Mouse (Mus musculus) midbrain, embryonic 11.5 days (tissue): Measurements from ENCODE around the gene Lman2l. TPM values are rescaled to one million over a fixed set of nuclear protein-coding genes. Genes with fewer than 3 reads are reported as not detected.

ENCODE experiments used
- ATAC-seq: fragments of 200-750 bp; cut with Nextera tagmentation; 2 replicates; pipeline ENCODE4 v1.8.0; 2017; ENCODE audit warnings: moderate TSS enrichment, moderate library complexity; ENCODE audit not compliant: low FRiP score
- DNase-seq: peaks from one replicate; pipeline ENCODE4 v3.0.0; 2015; ENCODE audit warnings: low spot score; ENCODE audit errors: missing footprints
- H3K27ac ChIP-seq: fragments of 300-500 bp; sonication (generic); 2 replicates; pipeline ENCODE4 v1.5.1; 2014; ENCODE audit warnings: low read depth, low read length
- H3K27me3 ChIP-seq: fragments of 300-500 bp; sonication (generic); 2 replicates; pipeline ENCODE4 v1.6.1; 2014; ENCODE audit warnings: mild to moderate bottlenecking, low read length, moderate library complexity, mixed read lengths; ENCODE audit not compliant: control insufficient read depth, insufficient read depth
- H3K36me3 ChIP-seq: fragments of 300-500 bp; sonication (generic); 2 replicates; pipeline ENCODE4 v1.6.1; 2014; ENCODE audit warnings: mild to moderate bottlenecking, low read length, moderate library complexity, mixed read lengths; ENCODE audit not compliant: control insufficient read depth, insufficient read depth
- H3K4me1 ChIP-seq: fragments of 300-500 bp; sonication (generic); 2 replicates; pipeline ENCODE4 v1.6.1; 2014; ENCODE audit warnings: low read length; ENCODE audit not compliant: control insufficient read depth, insufficient read depth
- H3K4me2 ChIP-seq: fragments of 300-500 bp; sonication (generic); 2 replicates; pipeline ENCODE4 v1.6.1; 2014; ENCODE audit warnings: mild to moderate bottlenecking, moderate library complexity
- H3K4me3 ChIP-seq: fragments of 300-500 bp; sonication (generic); 2 replicates; pipeline ENCODE4 v1.5.1; 2014; ENCODE audit warnings: low read depth, low read length
- H3K9ac ChIP-seq: fragments of 300-500 bp; sonication (generic); 2 replicates; pipeline ENCODE4 v1.6.1; 2014; ENCODE audit warnings: low read length
- H3K9me3 ChIP-seq: fragments of 300-500 bp; sonication (generic); 2 replicates; pipeline ENCODE4 v1.6.1; 2016; ENCODE audit warnings: low read length; ENCODE audit not compliant: control insufficient read depth
- WGBS: fragments of 180-500 bp; shearing (Covaris S2); extraction: QIAGEN DNeasy Blood & Tissue Kit; methylation state at CpG from one replicate; pipeline ENCODE4 v1.1.7; 2014; 5-methylcytosine and 5-hydroxymethylcytosine counted together
- polyA plus RNA-seq: library from polyadenylated mRNA; unstranded; fragments of >200 nt; fragmentation: Nextera tagmentation; extraction: Ambion mirVana; gene quantifications from 2 replicates; pipeline ENCODE4 v1.2.1, GENCODE M21; 2014

The Lman2l gene
- polyA plus RNA-seq, 1 experiment from 2014 or later, result 35.6 TPM

DNA sequence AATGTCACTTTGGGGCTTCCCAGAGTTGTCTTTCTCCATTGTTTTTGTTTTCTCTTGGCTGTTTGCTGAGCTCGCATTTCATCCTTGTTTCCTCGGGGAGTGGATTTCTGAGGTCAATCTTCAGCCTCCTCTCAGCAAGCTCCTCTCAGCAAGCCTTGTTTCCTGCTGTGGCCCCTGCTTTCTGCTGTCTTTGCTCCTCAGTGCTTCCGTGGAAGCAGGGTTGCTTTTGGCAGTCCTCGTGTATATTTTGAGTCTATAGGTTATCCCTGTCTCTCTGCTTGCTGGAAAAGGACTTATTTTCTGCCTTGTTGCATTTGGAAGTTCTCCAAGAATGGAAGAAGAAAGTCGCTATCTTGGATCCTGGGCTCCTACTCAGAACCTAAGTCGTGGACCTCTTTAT is 48.0 kb downstream of the Lman2l start:
- peak; percentile 69 for DNase-seq
- Histone ChIP-seq H3K4me1 (no peaks in the 10 kb centered on the region; the same call in 1 of the 2 replicates), H3K9me3 (no peaks in the 10 kb centered on the region), H3K36me3 (no peaks in the 10 kb centered on the region), H3K9ac (no peak overlapping the region), H3K27ac (no peak overlapping the region), H3K4me3 (no peak overlapping the region), H3K27me3 (no peaks in the 10 kb centered on the region), H3K4me2 (no peak overlapping the region)
- 24% methylated on average over 6 of the region's 6 CpGs for WGBS
- ATAC-seq, result no peak

DNA sequence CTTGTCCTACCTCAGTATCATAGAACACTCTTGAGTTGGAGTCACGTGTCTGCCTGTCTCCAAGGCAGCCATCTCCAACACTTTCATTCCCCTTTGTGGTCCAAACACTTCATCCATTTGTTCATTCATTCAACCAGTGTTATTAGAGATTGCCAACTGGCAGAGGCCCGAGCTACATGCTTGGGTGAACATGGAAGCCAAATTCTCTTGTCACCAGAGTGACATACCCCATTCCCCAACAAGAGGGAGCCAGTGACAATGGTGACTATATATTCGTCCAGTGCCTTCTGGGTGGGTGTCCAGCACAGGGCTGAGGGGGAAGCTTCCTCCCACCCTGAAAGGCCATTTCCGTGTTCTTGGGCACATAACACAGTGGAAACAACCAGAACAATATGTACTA is 65.5 kb downstream of the Lman2l start:
- 65% methylated on average over 4 of the region's 4 CpGs for WGBS
- Histone ChIP-seq H3K4me3 (no peak overlapping the region), H3K27ac (no peak overlapping the region), H3K4me2 (no peak overlapping the region), H3K36me3 (no peaks in the 10 kb centered on the region), H3K9me3 (no peaks in the 10 kb centered on the region), H3K4me1 (no peaks in the 10 kb centered on the region), H3K9ac (no peak overlapping the region), H3K27me3 (no peaks in the 10 kb centered on the region)
- ATAC-seq, result no peak
- no peak for DNase-seq

DNA sequence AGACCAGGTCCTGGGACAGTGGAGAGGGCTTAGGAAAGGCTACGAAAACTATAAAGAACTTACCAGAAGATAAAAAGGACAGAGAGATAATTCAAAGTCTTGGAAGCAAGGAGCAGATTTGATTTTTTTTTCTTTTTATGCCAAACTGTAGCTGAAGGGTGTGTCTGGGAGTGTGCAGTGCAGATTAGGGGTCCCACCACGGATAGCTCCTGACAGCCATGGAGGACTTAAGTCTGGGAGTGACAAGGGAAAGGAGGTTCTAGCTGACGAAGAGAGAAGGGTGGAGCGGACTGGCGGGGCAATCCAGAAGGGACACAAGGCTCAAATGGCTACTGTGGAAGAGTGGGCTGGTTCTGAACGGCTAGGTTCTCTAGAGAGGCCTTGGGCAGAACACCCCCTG is 66.2 kb downstream of the Lman2l start:
- Histone ChIP-seq H3K9me3 (no peaks in the 10 kb centered on the region), H3K27me3 (no peaks in the 10 kb centered on the region), H3K4me2 (no peak overlapping the region), H3K4me1 (no peaks in the 10 kb centered on the region), H3K27ac (no peak overlapping the region), H3K4me3 (no peak overlapping the region), H3K9ac (no peak overlapping the region), H3K36me3 (no peaks in the 10 kb centered on the region)
- DNase-seq (no peak), ATAC-seq (no peak)
- 75% methylated on average over 6 of the region's 6 CpGs for WGBS

DNA sequence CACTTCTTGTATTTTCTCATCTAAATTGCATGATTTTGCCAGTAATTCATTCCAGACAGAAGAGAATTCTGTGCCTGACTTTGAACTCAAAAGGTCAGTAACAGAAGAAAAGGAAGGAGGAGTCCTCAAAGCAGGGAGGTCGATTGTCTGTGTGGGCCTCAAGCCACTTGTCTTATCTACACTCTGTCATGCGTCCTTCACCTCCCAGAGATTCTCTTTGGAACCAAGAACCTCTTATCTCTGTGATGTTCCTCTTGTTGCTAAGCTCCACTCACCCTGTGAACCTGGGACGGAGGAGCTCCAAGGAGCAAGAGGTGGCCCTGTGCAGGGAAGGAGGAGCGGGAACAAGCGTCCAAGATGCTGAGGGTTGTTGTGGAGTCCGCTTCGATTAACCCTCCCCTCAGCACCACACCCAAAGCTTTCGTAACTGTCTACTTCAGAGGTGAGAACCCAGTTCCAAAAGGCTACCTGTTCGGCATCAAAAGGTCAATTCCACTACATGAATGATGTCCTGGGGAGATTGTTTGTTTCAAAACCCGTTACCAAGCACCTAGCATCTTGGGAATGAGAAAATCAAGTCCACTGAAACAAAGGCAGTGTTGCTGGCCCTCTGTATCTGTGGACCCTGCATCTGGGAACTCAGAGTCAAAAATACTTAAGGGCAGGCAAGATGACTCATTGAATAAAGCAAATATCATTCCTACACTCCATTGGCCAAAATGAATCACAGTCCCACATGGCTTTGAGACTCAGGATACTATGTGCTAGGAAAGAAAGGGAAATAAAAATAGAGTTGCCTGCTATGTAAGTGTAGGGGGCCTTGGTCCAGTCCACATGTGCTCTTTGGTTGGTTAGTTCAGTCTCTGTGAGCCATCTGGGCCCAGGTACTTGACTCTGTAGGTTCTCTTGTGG is 72.9 kb downstream of the Lman2l start, which contains the start of gene Fer1l5:
Gene Fer1l5 (plus strand): TSS at position 358 of the 912 bp plus-strand sequence.
- WGBS, result 86% methylated on average over 10 of the region's 10 CpGs
- Histone ChIP-seq H3K27me3 (no peaks in the 10 kb centered on the region), H3K4me3 (no peak within 1 kb of the TSS), H3K27ac (no peak within 1 kb of the TSS), H3K36me3 (no peaks in the 10 kb centered on the region), H3K9me3 (no peaks in the 10 kb centered on the region), H3K9ac (no peak within 1 kb of the TSS), H3K4me2 (no peak within 1 kb of the TSS), H3K4me1 (peaks cover 8% of the 10 kb centered on the region)
- no peak for ATAC-seq
- DNase-seq, result peak; percentile 39

DNA sequence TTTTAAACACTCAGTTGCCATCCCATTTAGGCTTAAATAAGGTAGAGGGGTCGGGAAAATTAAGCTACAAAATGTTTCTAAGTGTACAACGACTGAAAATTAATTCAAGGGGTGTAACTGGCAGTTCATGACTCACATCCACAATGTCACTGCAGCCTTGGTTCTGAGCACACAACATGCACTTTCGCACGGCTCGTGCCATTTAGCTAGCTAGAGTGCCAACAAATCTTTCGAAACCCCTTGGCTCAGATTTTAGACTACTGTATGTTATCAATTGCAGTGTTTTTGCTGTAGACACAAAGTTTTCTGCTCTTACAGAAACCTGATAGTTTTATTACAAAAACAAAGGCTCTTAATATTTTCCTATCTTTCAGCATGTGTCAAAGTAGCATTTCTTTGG is 74.2 kb downstream of the Lman2l start:
- ATAC-seq (no peak), DNase-seq (no peak)
- Histone ChIP-seq H3K9me3 (no peaks in the 10 kb centered on the region), H3K4me1 (peaks cover 8% of the 10 kb centered on the region), H3K36me3 (peaks cover under 1% of the 10 kb centered on the region; the same call in 1 of the 2 replicates), H3K27me3 (no peaks in the 10 kb centered on the region), H3K4me3 (no peak overlapping the region), H3K9ac (no peak overlapping the region), H3K4me2 (no peak overlapping the region), H3K27ac (no peak overlapping the region)
- WGBS, result 82% methylated on average over 6 of the region's 6 CpGs

Other genes with a start within 250 kb of the Lman2l start
- gene Uggt1, start 200.6 kb downstream of the Lman2l start, polyA plus RNA-seq, result 80.7 and 83.0 TPM in 2 replicates
- 0.33 and 0.57 TPM in 2 replicates for gene Neurl3, start 170.6 kb downstream of the Lman2l start, polyA plus RNA-seq
- 1.8 and 2.0 TPM in 2 replicates for gene Arid5a, start 137.5 kb downstream of the Lman2l start, polyA plus RNA-seq
- gene Kansl3, start 76.1 kb downstream of the Lman2l start, polyA plus RNA-seq, result 28.1 and 33.9 TPM in 2 replicates
- 1.4 and 2.0 TPM in 2 replicates for gene Fer1l5, start 73.0 kb downstream of the Lman2l start, polyA plus RNA-seq
- gene Cnnm4, start 26.3 kb upstream of the Lman2l start, polyA plus RNA-seq, result 9.6 and 11.6 TPM in 2 replicates
- 3.7 and 4.3 TPM in 2 replicates for gene Cnnm3, start 66.6 kb upstream of the Lman2l start, polyA plus RNA-seq
- 6.0 TPM in 2 replicates for gene Ankrd23, start 91.6 kb upstream of the Lman2l start, polyA plus RNA-seq
- gene Gm42417, start 94.2 kb upstream of the Lman2l start, polyA plus RNA-seq, result not detected in 2 replicates
- gene Ankrd39, start 102.2 kb upstream of the Lman2l start, polyA plus RNA-seq, result 12.3 and 14.0 TPM in 2 replicates
- gene Sema4c, start 113.1 kb upstream of the Lman2l start, polyA plus RNA-seq, result 3.1 and 3.4 TPM in 2 replicates
- 0.16 TPM in 1 of 2 replicates, not detected in the other for gene Fam178b, start 237.9 kb upstream of the Lman2l start, polyA plus RNA-seq
- gene Cox5b, start 246.2 kb upstream of the Lman2l start, polyA plus RNA-seq, result 466 and 531 TPM in 2 replicates